Mouse (Mus musculus): Measurements from ENCODE around the gene Prep.

The Prep gene

DNA sequence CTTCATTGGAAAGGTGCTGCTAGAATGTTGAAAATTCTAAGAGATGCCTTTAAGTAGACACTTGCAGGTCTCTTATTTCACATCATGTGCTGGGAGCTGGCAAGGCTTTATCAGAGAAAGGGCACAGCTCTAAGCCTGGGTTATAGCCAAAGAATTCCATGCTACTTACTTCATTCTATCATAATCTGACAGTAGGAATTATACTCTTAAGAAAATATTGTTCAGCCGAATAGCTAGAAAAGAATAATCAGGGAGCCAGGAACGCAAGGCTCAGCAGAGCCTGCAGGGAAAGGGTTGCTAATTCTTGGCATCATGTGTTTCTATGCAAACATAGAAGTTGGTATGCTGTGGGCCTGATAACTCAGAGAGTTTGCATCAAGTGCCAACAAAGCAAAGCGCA is 114.3 kb downstream of the Prep start:
- no peak for DNase-seq (ENCODE audit: low read depth, low spot score)

DNA sequence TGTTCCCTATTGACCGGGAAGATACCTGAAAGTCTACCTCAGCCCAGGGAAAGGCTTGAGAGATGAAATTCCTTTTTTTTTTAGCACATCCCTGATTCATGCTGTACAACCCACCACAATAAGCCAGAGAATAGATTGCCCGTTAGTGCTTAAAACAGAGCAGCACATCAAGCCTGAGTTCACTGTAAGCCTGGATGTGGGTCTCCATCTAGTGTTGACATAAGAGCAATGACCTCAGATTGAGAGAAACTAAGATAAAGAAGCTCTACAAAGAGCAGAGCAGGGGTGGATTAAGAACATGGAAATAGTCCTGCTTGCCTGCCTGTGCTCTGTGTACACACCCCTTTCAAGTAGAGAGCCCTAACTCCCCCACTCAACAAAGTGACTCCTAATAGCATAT is 118.5 kb downstream of the Prep start:
- no peak for DNase-seq (ENCODE audit: low read depth, low spot score)

DNA sequence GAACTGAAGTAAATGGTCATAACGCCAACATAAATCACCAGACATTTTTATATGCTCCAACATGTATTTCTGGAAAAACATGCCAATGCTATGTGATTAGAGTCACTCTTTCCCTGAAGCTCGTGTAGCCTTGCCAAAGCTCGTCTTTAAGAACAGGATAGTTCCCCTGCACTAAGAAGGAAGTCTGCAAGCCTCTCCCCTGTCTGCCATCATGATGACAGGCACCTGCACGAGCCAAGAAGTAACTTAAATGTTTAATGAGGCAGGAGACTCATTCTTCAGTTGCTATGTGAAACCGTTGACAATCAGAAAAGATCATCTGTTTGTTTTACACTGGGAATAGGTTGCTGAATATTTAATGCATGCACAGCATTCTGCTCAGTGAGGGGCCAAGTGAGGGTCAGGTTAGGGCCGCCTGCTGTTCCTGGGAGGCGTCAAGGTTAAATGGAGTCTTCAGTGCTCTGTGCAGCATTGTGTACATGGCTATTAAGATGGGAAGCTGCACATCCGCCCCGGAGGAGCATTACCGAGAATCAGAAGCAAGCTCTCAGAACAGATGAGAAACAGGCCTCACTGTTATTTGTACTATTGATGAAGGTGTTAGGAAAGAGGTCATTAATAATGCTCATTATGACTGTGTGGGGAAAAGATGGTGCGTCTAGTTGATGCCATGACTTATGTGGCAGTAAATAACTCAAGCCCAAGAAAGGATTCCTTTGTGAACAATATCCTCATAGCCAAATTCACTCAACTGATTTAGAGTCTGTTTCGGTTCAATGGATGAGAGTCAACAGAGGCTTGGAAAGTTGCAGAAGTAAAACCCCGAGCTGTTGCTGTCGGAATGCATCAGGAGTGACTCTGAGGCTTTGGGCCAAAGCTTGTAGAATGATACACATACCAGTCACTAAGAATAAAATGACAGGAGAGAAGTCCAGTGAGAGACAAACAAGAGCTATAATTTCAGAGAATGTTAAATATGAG is 126.6 kb downstream of the Prep start:
- no peak for DNase-seq (ENCODE audit: low read depth, low spot score)

DNA sequence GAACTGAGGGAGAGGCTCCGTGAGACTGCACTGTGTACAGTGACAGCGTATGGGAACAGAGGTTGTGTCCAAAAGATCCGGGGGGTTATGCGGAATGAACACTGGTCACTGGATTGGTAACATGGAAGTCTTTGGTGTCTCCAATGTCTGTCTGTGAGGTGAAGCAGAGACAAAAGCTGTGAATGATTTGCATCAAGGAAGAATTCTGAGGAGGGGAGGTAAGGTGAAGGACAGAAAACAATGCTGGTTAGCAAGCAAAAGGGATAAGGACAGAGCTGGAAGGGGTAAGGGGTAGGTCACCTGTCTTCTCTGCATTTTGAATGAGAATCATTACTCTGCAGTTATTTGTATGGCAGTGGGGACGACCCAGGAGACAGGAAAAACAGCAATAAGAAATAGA is 127.5 kb downstream of the Prep start:
- DNase-seq (ENCODE audit: low read depth, low spot score), result no peak

DNA sequence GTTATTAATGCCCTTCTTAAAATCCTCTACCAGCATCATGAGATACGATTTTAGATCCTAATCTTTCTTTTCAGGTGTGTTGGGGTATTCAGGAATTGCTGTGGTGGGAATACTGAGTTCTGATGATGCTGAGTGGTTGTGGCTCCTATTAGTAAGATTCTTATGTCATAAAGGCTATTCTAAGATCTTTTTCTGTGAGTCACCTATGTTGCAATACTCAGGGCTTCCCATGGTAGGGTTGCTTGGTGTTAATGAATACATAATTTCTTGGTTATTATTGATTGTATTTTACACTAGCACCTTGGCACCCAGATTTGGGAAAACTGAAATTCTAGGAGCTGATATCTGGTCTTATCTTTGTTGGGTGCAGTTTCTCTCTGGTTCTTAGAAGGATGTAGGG is 137.6 kb downstream of the Prep start:
- DNase-seq (ENCODE audit: low read depth, low spot score), result no peak

DNA sequence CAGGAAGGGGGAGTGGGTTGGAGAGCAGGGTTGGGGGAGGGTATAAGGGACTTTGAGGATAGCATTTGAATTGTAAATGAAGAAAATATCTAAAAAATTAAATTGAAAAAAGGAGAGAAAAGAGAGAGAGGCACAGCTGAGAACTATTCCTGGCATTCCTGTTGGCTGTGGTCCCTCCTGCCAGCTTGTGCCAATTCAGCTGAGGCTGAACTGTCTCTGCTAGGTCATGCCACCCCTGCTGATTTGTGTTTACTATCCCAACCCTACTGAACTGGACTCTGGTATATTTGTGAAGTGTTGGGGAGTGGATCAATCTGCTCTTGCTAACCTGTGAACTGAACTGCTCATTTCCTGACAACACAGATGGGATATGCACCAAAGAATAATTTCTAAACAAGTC is 143.2 kb downstream of the Prep start:
- no peak for DNase-seq (ENCODE audit: low read depth, low spot score)

DNA sequence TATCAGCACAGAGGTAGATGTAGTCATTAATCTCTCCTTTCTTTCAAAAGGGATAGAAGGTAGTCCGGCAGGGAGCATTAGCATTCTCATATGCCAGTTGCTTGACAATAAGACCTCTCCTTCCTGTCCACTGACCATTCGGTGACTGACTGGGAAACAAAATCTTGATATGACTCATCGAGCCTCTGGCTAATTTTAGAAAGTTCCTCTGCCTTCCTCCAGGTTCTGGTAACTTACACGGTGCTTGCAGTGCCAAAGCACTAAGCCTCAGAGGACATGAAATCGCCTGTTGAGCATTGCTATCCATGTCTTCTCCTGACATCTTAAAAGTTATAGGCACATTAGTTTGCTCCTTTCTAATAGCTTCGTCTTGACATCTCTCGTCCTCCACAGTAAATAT is 149.7 kb downstream of the Prep start:
- no peak for DNase-seq (ENCODE audit: low read depth, low spot score)

All from brain, embryonic 18.5 days (tissue).